Mouse (Mus musculus) spleen, postnatal 36 days (tissue): ENCODE measurements at regions not wholly inside any gene's neighbourhood (a gene's known extent, or its start where the extent isn't known, plus 50 kb on each side); places are given as distances from the start of the nearest gene placed in this dataset.
"Not testable (repeated sequence)": the region's sequence is repeated elsewhere in the genome, so short reads cannot be mapped to it uniquely, and the experiment has no call there.

Experiments used
- DNase-seq, 2 experiments: peaks; one replicate each; pipeline ENCODE4 v3.0.0; 2022; ENCODE audit warnings: low spot score in 2 of 2, mixed read lengths in 1 of 2

DNA sequence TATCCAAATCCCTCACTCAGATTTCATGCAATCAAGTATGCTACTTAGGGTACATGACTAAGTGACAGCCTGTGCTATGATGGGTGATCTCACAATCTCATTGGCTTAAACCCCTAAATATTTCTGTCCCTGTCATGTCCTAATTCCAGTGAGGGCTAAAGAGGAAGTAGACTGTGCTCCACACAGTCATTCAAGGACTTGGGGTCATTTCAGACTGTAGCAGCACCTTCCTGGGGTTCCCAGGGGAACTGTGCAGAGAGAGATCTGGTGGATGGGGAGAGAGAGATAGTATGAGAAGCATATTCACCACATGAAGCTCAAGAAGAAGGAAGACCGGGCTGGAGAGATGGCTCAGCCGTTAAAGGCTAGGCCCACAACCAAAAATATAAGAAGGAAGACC is 100.7 kb downstream of the H2al2a start:
- no peak for DNase-seq

DNA sequence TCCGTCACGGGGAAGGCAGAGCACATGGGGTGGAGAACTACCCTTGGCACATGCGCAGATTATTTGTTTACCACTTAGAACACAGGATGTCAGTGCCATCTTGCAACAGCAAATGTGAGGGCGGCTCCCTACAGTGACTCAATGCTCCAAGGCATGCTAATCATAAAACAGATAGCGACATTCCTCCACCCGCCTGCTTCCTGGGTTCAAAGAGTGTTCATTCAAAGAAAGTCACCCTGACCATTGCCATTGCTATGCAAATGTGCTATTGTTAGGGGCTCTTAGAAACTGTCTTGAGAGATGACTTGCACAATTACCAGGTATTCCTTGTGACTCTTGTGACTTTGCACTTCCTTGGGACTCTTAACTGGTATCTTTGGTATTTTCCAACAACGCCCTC is 104.1 kb downstream of the H2al2a start:
- not testable (repeated sequence) for DNase-seq

DNA sequence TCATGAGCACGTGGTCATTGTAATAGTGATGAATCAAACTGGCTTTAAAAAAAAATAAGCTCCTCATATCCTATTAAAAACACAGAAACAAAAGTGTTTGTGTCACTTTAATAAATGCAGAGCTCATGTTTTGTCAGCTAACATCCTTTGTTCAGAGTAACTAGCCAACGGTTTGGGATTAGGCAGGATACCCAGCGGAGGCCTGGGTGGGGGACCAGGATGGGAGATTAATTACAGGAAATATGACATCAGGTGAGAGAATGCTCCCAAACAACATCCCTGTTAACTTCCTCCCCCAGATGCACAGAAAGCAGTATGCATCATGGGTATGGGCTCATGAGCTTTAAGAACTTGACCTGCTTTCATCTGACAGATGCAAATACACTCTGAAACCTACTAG is 109.1 kb downstream of the H2al2a start:
- no peak for DNase-seq

- no peak for DNase-seq
Observed at GRCm38 (mm10) chr2:17882389-17882788, 114.4 kb downstream of the H2al2a start.

- DNase-seq: no peak
Observed at GRCm38 (mm10) chr2:17880800-17881717, 115.7 kb downstream of the H2al2a start.

GRCm38 (mm10) chr2:17877901-17878300 is 118.9 kb downstream of the H2al2a start:
- DNase-seq: no peak

- DNase-seq: no peak
Observed at GRCm38 (mm10) chr2:17876942-17877341, 119.8 kb downstream of the H2al2a start.

GRCm38 (mm10) chr2:17876155-17876554 is 120.6 kb downstream of the H2al2a start:
- DNase-seq: no peak

DNA sequence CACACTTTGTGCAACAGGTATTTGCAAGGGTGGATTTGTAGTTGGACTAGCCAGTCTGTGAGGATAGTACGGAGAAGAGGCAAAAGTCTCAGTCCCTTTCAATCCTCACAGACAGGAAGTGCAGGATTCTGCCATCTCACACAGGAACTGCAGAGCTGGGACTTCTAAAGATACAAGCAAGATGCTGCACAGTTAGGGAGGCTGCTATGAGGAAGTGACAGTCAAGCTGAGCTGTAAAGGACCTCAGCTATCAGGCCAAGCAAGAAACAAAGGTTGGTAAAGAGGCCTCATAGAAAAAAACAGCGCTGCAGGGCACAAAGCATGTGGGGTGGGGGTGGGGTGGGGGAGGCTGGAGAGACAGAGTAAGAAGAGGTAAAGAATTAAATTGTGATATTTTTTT is 126.2 kb downstream of the H2al2a start:
- no peak for DNase-seq

DNA sequence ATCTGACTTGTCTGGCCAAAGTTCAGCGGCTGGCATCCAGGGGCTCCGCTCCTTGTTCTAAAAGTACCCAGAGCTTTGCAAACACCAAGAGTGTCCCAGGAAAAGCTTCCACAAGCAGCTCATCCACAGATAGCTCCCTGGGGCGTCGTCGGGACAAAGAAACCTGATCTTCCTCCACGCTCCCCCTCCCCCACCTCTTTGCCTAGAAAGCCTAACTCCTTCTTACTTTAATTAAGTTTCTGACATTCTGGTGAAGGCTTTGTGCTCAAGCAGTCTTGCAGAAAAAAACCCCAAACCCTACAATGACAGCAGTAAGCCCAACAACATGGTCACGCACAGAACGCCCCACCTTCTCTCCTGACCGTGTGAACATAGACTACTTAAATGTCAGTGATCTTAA is 128.6 kb downstream of the H2al2a start:
- no peak for DNase-seq

DNA sequence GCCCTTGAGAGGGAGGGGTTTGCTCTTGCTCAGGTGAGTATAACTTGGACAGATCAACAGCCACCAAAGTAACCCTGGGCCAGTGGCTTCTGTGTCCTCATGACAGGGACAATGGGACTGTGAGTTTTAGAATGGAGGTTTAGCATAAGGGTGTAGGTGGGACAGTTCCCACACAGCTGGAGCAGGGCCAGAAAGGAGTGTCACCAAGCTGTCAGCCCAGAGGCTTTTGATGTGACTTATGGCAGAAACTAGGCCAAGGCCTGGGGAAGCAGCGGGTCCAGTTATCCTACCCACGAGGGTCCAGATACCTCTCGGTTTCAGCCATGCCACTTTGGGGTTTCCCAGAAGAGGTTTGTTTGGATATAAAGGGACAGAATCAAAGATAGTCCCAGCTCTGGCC is 129.4 kb downstream of the H2al2a start:
- DNase-seq: no peak

DNA sequence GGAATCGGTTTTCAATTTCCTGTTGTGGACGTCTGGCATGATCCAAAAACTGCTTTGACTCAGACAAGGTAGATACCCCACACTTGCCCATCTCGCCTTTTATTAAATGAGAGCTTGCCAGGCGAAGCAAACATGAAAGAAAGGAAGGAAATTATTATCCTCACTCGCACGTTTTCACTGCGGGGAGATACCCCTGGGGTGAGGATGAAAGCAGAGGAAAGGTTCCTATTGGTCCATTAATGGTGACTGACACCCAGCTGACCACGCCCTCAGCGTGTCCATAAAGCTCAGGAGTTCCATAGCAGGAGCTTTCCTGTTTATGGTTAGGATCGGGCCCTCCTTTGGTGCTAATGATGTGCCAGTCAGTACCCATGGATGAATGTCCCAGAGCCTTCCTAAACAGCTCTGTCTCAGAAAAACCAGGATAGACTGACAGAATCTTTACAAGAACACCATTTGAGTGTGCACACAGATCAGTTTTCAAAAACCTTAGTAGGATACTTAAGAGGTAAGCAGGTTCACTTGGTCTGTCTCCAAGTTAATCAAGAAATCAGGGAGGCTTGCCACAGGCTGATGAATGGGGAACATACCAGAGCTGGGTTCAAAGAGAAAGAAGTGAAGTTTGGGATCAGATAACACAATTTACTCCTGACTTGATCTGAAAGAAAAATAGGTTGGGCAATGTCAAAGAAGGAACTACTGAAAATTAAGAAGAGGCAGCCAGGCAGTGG is 130.7 kb upstream of the Nebl start:
- DNase-seq: no peak

GRCm38 (mm10) chr2:17860922-17861559 is 129.8 kb upstream of the Nebl start:
- DNase-seq: no peak

- no peak for DNase-seq
Observed at GRCm38 (mm10) chr2:17859234-17859633, 128.0 kb upstream of the Nebl start.

- DNase-seq: no peak
Observed at GRCm38 (mm10) chr2:17858326-17858725, 127.1 kb upstream of the Nebl start.

DNA sequence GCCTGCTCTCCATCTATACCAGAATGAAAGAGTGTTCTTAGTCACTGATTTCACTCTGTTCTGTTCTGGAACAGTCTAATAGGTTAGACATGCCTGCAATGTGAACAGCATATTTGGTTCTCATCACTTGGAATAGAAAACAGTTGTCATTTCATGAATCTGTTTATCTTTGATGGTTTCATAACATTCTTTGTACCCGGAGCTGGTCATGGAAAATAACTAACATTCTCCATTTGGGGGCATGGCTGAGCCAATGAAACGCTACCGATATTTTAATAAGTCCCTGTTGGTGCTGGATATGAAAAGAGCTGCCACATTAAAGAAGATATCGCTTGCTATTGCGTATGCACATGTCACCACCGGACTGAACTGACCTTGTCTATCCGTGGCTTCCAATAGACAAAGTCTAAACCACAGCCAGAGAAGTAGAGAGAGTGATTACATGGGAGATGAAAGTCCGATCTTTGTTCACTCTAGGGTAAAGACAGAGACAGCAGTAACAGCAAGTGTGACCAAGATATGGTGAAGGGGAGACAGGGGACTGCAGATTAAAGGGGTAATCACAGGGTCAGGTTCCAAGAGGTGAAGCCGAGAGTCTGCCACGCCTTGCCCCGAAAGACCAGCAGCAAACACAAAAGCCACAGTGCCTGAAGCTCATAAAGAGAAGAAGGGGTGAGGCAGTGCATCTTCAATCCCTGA is 124.5 kb upstream of the Nebl start:
- DNase-seq: no peak

GRCm38 (mm10) chr2:17854088-17854487 is 122.8 kb upstream of the Nebl start:
- peak; percentile 20 to 34 for DNase-seq

- DNase-seq: no peak
Observed at GRCm38 (mm10) chr2:17853500-17854011, 122.3 kb upstream of the Nebl start.

DNA sequence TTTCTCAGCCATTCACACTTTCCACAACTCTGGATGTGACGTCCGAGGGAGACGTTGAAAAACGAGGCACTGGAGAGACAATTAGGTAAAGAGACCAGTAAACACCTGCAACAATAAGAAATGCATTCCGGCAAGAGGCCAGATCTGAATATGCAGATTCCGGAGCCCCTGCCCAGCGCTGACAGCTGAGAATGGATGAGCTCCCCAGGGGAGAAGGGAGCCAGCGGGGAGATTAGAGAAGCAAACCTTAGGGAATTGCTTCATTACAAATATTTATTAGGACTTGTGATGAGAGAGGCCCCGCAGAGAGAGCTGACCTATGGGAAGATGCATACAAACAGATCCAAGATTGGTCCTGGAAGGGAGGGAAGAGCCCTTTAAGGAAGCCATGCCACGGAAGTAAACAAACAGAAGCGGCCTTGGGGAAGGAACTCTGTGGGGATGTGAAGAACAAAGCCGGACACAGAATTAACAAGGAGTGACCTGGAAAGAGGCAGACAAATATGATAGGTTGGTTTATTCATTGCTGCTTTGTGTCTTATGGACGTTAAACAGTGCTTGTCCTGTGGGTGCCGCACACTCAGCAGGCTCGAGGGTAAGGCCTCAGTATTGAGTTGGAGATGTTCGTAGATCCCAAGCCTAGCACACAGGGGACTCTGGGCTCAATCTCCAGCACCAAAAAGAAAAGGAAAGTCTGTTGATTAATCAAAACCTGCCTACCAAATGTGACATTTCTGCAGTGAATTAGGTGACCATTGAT is 121.7 kb upstream of the Nebl start:
- no peak for DNase-seq

DNA sequence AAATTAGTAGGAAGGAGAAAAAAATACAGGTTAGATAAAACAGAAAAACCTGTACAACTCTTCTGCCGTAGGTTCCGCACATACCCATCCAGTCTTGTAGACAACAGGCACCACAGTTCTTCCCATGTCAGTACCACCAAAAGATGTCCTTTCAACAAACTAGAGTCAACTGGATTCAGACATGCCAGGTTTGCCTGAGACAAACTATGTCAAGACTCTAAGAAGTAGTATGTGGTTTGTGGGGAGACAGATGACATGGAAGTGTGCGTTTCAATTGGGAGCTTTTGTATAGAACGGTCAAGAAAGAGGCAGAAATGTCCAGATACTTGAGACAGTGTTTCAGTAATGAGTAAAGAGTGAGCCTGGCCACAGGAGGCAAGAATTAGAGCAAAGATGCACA is 119.5 kb upstream of the Nebl start:
- DNase-seq: no peak

- peak in 1 of 2 experiments; percentile 8 for DNase-seq
Observed at GRCm38 (mm10) chr2:17849267-17849666, 118.0 kb upstream of the Nebl start.
